Mouse (Mus musculus): ENCODE measurements around the gene Wdfy2.

Wdfy2 gene

DNA sequence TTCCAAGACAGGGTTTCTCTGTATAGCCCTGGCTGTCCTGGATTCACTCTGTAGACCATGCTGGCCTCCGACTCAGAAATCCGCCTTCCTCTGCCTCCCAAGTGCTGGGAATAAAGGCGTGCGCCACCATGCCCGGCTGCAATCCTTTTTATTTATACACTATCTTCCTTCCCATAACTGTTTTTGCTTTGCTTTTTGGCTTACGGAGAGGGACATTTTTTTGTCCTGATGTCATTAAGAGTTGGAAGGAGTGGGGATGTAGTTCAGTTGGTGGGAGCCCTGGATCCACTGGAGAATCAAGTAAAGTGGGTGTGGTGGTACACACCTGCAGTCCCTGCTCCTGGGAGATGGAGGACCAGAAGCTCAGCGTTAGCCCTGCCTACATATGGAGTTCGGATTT lies 6.7 kb downstream of the Wdfy2 start:
- no peak for DNase-seq

DNA sequence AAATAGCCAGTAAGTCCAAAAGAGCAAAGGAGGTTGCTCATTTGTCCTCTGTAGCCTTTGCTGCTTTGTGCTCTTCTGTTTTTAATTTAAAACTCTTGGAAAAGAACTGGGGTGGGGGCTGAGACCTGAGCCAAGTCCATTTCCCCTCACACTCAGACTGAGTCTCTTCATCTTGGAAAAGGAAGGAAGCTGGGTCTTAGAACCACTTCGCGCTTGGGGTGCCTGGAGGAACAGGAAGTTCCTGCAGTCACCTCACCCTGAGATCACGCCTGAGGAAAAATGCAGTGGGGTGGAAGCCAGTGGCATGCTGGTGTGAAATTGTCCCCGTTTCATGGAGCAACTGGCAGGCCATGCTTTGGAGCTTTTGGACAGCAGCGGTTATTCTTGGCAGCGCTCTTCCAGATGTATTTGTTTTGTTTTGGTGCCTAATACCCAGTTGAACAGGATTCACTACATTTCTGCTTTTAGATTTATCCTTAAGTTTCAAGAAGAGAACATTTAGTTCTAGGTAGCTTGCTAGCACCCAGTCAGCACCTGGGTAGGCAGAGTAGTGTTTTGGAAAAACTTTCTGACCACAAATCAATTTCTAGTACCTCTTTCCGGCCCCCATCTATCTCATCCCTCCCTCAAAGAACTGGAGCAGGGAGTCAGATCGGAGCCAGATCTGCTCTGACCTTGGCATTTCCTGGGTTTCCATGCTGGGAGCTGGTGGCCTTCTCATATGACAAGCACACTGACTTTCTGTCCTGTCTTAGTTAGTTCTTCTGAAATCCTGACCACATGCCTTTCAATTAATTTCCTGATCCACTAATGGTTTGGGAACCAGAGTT lies 7.7 kb downstream of the Wdfy2 start:
- DNase-seq, result no peak

DNA sequence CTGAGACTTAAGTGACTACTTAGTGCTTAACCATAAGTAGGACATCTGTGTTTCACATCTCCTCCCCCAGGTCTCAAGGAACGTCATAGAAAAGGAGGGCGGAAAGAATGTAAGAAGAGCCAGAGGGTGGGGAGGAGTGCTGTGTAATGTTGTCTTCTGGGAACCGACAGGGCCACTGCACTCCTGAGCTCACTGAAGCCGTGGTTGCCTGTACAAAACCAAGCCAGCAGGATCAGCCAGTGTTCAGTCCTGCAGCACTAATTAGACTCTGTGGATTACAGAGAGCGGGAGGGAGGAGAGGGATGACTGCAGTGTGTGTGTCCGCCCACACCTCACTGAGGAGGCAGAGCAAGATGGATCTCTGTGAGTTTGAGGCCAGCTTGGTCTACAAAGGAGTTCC lies 13.5 kb downstream of the Wdfy2 start:
- DNase-seq, result no peak

DNA sequence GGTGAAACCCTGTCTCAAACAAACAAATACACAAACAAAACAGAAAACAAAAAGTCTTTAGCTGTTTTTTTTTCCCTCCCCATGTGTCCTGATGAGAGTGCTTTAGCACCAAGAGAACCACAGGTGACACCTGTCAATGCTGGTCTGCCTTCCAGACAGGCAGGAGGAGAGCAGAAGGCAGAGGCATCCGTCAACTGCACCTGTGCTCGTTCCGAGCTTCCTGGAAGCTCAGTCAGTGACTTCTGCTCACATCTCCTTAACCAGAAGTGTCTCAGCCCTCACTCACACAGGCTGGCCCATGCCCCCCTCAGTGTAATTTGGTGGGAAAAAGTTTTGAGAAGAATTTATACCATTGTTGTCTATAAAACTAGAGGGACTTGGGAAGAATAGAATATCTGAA lies 15.4 kb downstream of the Wdfy2 start:
- peak in 1 of 2 experiments; percentile 39 for DNase-seq

DNA sequence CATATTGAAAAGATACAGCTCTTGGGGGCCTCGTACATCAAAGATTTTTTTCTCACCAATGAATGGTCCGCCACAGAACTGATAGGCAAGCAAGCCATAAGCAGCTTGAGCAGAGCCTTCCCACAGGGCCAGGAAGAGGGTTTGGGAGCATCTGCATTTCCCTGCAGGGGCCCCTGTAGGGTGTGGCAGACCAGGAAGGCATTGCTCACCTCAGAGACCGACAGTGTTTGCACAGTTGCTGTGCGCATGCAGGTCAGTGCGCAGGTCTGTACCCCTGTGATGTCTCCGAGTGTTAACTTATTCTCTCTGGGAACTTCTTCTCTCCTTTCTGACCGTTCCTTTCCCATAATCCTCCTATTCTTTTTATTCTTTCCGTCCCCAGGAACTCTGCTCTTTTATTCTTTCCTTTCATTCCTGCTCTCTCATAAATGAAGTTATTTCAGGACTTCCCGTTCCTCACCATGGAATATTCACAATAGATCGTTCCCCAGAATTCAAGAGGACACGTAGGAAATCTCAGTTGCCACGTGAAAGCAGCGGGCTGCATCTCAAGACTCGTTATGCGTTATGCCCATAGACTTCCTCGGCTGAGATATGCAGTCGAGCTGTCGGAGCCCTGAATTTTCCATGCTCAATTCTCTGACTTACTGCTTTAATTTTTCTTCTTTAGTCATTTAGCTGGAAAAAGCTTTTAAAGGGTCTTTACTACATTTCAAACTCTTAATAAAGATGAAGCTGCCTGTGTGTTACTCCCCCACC lies 17.8 kb downstream of the Wdfy2 start:
- DNase-seq, result no peak

DNA sequence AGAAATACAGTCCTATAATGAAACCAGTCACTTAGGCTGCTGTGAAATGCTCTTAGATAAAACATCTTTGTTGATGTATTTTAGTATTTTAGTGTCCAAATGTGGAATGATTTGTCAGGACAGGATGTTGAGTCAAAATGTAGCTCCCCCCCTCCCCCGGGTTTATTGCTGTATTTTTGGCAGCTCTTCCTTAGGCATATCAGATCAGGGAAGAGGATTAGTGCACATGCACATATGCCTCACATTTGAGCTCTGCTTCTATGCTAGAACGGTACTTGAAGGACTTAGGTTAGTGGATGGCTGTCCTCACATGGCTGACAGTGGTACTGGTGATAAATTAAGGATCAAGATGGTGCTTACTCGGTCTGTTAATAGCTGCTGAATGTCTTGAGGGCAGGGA lies 18.4 kb downstream of the Wdfy2 start:
- no peak for DNase-seq

DNA sequence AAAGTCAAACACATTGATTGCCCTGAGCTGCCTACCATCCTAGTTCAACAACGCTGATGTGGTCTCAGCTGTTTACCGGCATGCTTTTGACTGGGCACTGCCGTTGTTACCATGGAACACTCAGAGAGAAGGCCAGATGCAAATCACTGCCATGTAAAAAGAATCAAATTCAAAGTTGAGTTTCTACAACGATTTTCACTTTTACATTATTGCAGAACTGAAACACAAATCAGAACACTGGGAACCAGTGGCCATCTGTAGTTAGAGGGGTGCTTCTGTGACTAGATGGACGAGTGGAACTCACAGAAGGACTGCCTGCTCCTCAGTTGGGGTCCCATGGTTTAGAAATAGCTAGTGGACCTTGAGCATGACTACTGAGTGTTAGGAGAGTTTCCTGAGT lies 19.0 kb downstream of the Wdfy2 start:
- no peak for DNase-seq

DNA sequence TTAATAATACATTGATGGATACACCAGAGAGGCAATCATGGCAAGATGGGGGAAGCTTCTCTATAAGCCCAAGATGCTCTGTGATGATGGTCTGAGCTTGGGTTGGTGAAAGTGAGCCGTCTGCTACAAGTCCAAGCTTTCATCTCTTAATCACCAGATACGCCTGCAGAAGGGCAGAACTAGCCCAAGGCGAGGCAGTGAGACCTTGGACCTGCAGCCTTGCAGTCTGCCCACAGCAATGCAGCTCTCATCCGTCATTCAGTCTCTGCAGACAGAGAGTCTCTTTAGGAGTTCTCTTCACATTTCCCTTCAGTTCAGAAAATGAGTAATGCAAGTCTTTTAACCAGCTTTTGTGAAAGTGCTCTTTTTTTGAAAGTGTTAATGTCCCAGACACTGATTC lies 20.4 kb downstream of the Wdfy2 start:
- DNase-seq, result no peak

DNA sequence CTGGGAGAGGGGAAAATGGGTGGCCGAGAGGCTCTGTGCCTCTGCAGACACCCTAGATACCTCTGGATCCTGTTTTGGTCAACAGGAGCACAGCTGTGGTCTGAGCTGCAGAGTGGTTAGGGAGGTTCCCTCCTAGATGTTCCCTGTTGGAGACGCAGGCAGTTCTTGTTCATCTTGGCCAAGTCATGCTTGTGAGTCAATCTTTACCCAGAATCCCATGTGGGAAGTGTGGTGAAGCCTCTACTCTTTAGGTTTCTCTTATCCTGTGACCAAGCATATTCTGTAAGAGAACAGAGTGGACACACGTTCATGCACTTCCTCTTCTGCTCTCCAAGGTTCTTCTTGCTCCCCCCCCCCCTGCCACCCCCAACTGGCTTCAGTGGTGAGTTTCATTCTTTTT lies 20.8 kb downstream of the Wdfy2 start:
- DNase-seq, result no peak

DNA sequence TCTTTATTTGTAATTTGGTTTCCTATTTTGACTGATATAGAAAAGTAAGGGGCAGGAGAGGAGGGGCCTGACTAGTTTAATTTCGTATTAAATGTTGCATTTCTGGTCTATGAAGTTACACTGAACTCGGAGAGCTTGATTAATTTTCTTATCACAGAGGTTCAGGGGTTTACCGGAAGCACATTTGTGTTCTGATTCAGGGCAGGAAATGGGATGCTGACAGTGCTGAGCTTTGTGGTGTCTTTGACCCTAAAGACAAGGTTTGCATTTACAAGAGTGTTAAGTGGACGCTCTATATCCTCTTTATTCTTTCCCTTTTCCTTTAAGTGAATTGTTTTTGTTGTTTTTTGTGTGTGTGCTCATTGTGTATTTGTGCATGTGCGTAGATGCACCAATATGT lies 25.1 kb downstream of the Wdfy2 start:
- DNase-seq, result no peak

DNA sequence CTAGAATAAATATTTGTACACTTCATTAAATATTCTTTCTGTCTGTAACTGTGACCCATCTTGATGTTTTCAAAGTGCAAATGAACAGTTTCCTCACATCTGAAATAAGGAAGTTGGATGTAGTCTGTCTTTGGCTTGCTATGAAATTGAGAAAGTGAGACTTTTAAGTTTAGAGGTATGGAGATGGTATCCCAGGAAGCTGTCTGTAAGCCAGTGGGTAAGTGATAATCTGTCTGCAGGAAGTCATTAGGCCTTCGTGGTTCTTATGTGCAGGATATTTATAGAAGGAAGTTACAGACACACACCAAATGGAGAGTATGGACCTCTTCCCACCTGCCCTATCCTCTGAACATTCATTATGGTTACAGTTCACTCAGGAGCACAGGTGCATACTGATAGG lies 26.8 kb downstream of the Wdfy2 start:
- no peak for DNase-seq

DNA sequence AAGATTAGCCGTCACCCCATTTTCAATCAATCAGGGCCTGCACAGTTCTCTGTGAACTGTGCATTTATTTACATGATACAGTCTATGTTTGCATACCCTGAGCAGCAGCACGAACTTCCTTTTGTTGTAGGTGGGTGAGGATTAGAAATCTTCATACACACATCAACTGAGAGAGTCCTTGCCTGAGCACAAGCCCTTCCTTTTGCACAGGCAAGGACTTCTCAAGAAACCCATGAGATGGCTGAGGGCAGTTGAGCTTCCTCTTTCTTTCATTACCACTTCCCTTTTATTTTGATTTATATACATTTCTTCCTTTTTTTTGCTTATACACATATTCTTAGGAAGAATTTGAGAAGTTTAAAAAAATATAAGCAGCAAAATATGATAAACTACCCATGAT lies 27.9 kb downstream of the Wdfy2 start:
- no peak for DNase-seq

DNA sequence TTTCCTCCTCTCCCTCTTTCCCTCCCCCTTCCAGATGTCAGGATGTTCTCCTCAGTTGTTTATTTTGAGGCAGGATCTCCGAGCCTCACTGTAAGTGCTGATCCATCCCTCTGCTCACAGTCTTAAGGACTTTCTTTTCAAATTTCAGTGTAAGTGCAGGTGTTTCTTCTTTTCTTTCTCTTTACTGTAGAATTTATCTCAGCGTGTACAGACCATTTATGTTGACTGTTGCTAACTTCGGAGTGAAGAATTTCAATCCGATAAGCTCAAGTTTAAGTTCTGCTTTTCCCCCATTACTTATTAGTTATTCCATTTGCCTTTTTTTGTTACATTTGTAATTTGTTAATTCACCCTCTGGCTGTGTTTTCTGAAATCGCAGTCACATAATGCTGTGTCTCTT lies 29.6 kb downstream of the Wdfy2 start:
- DNase-seq, result no peak

DNA sequence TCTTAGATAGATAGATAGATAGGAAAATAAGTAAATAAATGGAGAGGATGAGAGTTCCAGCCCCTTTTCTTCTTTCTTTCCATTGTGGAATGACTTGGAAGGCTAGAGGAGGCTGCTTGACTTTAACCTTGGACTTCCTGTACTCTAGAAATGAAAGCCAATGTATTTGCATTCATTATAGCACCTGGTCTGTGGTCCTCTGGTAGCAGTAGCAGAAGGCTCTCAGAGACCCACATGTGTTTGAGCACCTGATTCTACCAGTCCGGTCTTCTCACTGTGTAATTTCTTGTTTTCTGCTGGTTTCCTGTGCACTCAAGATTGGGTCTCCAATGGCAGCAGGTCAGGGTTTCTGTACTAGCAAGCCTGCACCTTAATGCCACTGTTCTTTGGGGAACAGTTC lies 30.1 kb downstream of the Wdfy2 start:
- no peak for DNase-seq

DNA sequence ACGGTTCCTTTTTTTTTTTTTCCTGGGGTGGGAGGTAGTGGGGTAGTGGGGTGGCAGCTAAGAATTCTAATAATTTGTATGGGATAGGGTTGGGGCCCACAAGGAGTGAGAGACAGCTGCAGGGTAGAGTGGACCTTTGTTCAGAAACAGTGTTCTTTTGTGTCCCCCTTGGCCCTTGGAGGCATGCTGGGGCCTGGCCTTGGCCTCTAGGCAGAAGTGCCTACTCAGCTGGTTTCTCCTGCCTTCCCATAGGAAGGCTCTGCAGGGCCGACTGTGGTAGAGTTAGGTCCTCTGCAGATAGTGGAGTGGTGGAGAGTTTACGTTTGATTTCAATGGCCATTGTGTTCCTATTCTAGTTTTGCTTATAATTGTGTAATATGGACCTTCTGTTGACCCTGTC lies 30.8 kb downstream of the Wdfy2 start:
- DNase-seq, result no peak

DNA sequence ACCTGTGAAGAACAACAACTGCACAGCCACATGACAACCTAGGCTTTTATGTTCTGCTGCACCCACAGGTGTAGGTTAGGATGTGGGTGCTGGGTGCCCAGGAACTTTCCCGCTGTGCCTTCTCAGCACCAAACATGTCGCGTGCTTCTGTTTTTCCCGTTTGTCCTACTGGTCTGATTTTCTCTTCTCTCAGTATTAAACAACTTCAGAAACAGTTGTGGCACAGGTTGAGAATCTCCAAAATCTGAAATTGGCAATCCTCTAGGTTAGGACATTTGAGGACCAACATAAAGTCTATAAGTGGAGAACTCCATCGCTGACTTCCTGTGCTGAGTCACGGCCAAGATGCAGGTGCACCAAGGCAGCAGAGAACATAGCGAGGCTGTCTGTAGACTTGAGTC lies 32.8 kb downstream of the Wdfy2 start:
- DNase-seq, result peak; percentile 69 to 80

DNA sequence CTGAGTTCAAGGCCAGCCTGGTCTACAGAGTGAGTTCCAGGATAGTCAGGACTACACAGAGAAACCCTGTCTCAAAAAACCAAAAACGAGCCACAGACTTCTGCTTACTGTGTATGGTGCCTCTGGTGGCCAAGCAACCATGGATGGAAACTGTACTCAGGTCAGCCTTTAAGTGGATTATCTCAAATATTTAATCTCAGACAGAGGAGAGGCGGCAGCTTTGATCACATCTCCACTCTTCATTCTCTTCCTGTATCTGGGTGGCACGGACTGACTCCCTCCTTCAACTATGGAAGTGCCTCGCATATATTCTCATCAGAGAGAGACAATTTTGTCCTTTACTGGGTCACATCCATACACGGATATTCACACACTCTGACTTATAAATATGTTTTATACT lies 34.0 kb downstream of the Wdfy2 start:
- no peak for DNase-seq

DNA sequence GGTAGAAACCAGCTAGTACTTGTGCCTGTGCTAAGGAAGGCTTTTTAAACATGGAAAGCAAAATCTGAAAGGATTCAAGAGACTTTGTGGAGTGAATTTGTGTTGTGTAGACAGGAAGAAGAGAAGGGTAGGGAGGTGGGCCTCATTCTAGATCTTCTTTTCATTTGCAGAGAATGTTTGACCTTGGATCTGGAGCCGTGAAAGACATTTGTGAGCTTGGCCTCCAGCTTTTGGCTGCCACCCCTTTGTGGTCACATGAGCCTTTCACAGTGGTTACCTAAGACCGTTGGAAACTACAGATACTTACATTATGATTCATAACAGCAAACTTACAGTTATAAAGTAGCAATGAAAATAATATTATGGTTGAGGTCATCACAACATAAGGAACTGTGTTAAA lies 34.5 kb downstream of the Wdfy2 start:
- DNase-seq, result no peak

DNA sequence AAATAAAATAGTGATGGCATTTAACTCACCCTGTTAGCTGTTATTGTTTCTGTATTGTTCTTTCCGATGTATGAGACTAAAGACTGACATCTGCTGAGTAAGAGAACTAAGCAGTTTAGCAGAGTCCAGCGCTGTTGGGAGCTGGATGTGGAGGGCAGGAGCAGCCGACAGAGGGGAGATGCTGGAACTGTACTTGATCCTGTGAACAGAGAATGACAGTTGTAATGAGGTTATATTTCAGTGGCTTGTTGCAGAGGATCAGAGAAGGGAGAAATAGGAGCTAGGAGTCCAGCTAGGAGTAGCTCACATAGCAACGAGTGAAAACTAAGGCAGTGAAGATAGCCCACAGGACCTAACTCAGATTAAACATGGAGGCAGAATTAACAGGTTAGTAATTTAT lies 36.3 kb downstream of the Wdfy2 start:
- no peak for DNase-seq

DNA sequence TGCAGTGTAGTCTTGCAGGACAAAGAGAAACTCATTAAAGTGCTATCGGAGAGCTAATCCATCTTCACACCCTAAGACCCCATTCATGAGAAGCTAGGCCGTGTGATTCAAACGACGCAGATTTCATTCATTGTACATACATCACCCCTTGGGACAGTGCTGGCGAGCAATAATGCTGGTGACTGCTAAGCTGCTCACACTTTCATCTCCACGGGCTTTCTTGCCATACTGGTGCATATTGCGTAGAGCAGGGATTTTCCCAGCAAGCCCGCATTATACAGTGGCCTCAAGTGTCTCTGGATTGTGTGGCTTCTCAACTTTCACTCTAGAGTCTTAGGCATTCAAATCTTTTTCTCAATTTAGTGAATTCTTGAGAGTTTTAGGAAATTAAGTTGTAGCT lies 36.9 kb downstream of the Wdfy2 start:
- no peak for DNase-seq

DNA sequence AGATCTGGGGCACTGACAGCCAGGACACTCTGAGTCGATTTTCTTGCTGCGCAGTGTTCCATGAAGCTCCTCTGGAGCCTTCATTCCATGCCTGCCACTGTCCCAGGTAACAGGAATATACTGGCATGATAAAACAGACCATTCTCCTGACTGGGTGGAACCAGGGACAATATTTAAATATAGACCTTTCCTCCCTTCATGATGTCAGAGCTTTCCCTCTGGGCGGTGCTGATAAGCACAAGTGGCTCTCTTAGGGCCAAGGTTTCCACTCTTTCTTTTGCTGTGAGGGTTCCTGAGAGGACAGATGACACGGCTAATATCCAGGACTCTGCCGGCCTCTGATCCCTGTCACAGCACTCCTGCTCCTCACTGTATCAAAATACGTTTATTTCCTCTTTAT lies 40.6 kb downstream of the Wdfy2 start:
- DNase-seq, result no peak

DNA sequence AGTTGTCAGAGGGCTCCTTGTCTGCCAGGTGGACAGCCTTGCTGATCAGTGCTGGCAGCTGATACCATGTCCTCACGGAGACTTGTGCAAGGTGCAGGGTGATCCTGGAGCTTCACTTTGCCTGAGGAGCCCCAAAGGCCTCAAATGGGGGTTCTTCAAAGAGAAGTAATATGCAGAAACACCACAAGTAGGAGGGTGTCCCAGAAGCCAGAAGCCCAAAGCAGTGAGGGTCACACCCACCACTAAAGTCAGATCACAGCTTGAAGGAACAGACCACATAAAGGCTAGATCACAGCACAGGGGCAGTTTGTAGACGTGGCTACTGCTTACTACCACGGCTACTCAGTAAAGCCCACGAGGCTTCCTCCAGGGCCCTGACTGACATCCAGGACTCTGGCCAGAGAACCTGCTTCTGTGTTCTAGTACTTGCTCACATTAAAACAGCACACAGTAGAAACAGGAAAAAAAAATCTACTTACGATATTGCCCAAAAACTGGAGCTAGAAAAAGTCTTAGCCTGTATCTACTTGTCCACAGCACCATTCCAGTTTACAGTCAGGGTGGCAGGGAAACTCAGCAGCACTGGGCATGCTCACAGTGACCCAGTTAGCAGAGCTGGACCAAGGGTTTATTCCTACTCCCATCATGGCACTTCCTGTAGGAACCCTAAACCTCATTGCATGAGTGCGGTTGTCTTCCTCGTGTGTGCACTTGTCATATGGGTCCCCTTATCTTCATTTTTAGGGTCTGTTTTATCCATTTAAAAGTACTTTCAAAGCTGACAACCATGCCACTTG lies 41.4 kb downstream of the Wdfy2 start:
- no peak for DNase-seq

DNA sequence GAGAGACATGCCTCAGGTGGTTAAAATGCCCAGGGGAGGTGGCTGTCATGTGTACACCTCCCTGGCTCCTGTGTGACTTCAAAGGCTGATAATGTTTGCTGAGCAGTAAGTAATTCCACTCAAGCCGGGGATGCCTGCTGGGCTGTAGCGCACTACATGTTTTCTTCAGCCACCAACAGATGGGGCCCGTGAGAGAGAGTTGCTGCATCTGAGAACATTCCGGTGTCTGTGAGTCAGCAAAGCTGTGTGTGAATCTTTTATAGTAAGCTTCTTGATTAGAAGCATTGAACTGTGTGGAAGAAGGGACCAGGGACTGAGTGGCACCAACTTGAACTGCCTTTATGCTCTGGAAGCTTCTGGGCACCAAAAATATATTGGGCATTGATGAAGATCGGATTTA lies 42.0 kb downstream of the Wdfy2 start:
- peak; percentile 59 to 74 for DNase-seq

Data from thymus, adult 18-20 months (tissue).